Mouse (Mus musculus) limb, embryonic 10.5 days (tissue): ENCODE data around the gene Tnfaip8l1. TPM values are rescaled to one million over a fixed set of nuclear protein-coding genes. Genes with fewer than 3 reads are reported as not detected.
A peak's percentile ranks its signal among the peaks of the same experiment; 100 is the strongest.

Experiments
- DNase-seq: peaks from one replicate; pipeline ENCODE4 v3.0.0-alpha.2; 2017; ENCODE audit warnings: low spot score
- H3K27ac ChIP-seq: fragments of 300-500 bp; sonication (generic); 2 replicates; pipeline ENCODE4 v1.5.1; 2016; ENCODE audit warnings: mild to moderate bottlenecking
- H3K27me3 ChIP-seq: fragments of 300-500 bp; sonication (generic); 2 replicates; pipeline ENCODE4 v1.6.1; 2016; ENCODE audit warnings: low read depth, mild to moderate bottlenecking; ENCODE audit not compliant: poor library complexity, severe bottlenecking
- H3K36me3 ChIP-seq: fragments of 300-500 bp; sonication (generic); 2 replicates; pipeline ENCODE4 v1.6.1; 2016; ENCODE audit warnings: mild to moderate bottlenecking, moderate library complexity
- H3K4me1 ChIP-seq: fragments of 300-500 bp; sonication (generic); 2 replicates; pipeline ENCODE4 v1.6.1; 2016
- H3K4me3 ChIP-seq: fragments of 300-500 bp; sonication (generic); 2 replicates; pipeline ENCODE4 v1.5.1; 2016; ENCODE audit warnings: mild to moderate bottlenecking, moderate library complexity
- H3K9me3 ChIP-seq: fragments of 300-500 bp; sonication (generic); replicated peaks from 2 replicates; pipeline ENCODE4 v1.6.1; 2016; ENCODE audit warnings: mild to moderate bottlenecking
- WGBS: fragments of 180-500 bp; shearing (Covaris S2); methylation state at CpG from one replicate; pipeline ENCODE4 v1.1.7; 2016; 5-methylcytosine and 5-hydroxymethylcytosine counted together
- polyA plus RNA-seq: library from polyadenylated mRNA; unstranded; fragments of >200 nt; fragmentation: Nextera tagmentation; extraction: Ambion mirVana; gene quantifications from 2 replicates; pipeline ENCODE4 v1.2.1, GENCODE M21; 2016

The Tnfaip8l1 gene
- polyA plus RNA-seq, 1 experiment from 2014 or later, result 10.6 TPM

DNA sequence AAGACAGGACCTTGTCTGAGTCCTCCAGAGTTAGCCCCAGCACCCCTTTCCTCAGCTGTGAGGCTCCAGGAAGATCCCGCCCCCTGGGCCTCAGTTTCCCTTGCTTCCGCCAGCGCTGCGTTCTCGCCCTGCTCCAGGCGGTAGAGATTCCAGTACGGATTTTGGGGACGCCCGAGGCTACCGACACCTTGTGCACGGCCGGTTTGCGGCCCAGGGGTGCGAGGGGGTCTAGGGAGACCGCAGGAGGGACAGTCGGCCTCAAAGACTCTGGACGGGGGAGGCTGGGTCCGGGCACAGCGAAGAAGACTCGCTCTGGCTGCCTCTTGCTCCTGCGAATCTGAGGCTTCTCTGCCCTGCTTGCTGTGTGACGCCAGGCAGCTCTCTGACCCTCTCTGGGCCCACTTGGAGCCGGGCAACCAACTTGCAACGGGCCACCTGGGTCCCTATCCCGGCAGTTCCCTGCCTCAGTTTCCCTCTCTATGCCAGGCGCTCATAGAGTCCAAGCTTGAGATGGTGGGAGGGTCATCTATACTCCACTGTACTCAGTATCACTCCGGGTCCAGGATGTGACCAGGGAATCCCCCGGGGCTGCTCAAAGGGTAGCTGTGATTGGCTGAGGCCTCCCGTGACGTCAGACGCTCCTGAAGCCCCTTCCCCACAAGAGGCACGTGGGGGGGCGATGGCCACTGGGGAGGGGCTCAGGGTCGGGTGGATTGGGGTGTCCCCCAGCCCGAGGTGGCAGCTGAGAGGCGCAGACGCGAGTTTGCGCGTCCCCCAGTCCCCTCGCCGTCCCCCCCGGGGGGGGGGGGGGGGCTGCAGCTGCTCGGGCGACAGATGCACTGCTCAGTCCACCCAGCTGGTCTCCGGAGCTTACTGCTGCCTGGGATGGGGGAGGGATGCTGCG lies 20.3 kb upstream of the Tnfaip8l1 start:
- H3K9me3 ChIP-seq, result no peaks in the 10 kb centered on the region
- peak overlapping the region; percentile 38 for H3K27ac ChIP-seq
- peak; percentile 77 for DNase-seq
- H3K4me3 ChIP-seq, result peak overlapping the region; percentile 53
- under 1% methylated on average over 35 of the region's 47 CpGs for WGBS
- H3K36me3 ChIP-seq, result no peaks in the 10 kb centered on the region
- peaks cover 100% of the 10 kb centered on the region for H3K27me3 ChIP-seq
- H3K4me1 ChIP-seq, result peaks cover 47% of the 10 kb centered on the region

DNA sequence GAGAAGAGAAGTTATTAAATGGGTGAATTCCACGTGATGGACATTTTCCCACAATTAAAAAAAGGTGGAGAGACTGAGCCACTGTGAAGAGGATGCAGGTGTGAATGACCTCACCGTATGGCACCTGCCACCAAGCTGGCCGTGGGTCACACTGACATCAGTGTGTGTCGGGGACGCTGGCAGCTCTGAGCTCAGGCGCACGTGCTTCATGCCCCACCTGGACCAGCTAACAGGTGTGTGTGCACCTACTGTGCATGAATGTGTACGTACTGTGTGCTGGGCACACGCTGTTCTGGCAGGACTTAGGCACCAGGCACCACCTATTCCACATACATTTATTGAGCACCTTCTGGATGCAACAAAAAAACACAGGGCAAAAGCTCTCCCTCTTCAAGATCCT lies 17.7 kb upstream of the Tnfaip8l1 start:
- WGBS, result 72% methylated on average over 9 of the region's 9 CpGs
- H3K36me3 ChIP-seq, result no peaks in the 10 kb centered on the region
- H3K4me3 ChIP-seq, result no peak overlapping the region
- no peaks in the 10 kb centered on the region for H3K9me3 ChIP-seq
- H3K4me1 ChIP-seq, result peaks cover 42% of the 10 kb centered on the region
- H3K27ac ChIP-seq, result no peak overlapping the region
- peaks cover 100% of the 10 kb centered on the region for H3K27me3 ChIP-seq
- no peak for DNase-seq

DNA sequence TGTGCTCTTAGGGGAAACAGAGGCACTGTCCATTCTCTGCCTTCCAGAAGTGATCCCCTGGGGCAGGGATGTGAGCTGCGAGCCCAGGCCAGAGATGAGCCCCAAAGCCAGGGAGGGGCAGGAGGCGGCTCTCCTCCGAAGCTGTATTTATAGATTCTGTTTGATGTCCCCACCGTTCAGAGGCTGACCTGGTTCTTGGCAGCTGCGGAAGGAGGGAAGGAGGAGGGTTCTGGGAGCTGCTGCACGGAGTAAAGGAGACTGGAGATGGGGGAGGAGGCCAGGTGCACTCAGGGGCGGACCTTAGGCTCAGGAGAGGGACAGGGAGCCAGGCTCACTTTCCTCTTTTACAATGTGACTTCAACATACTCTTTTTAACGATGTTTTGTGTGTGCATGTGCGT lies 16.1 kb upstream of the Tnfaip8l1 start:
- Histone ChIP-seq H3K27ac (no peak overlapping the region), H3K4me1 (peaks cover 30% of the 10 kb centered on the region), H3K36me3 (no peaks in the 10 kb centered on the region), H3K9me3 (no peaks in the 10 kb centered on the region), H3K27me3 (peaks cover 100% of the 10 kb centered on the region), H3K4me3 (no peak overlapping the region)
- no peak for DNase-seq
- 13% methylated on average over 9 of the region's 9 CpGs for WGBS

DNA sequence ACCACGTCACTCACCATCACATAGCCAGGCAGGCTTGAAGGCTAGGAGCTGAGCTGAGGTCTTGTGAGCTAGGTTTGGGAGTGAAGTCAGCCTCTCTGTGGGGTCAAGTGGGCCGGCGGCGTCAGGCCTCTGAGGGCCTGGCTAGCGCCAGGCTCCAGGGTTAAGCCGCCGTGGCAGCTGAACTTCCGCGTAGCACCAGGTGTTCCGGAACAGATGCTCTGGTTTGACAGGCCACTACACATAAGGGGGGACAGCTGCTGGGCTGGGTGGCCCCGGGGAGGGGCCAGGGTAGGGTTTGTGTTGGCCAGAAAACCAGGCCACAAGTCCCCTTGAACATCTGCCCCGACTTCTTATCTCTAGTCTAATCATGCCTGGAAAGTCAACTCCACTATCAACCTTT lies 14.9 kb upstream of the Tnfaip8l1 start:
- Histone ChIP-seq H3K4me3 (no peak overlapping the region), H3K4me1 (peaks cover 17% of the 10 kb centered on the region), H3K9me3 (no peaks in the 10 kb centered on the region), H3K27ac (no peak overlapping the region), H3K27me3 (peaks cover 98% of the 10 kb centered on the region), H3K36me3 (no peaks in the 10 kb centered on the region)
- DNase-seq, result no peak
- 59% methylated on average over 12 of the region's 12 CpGs for WGBS

DNA sequence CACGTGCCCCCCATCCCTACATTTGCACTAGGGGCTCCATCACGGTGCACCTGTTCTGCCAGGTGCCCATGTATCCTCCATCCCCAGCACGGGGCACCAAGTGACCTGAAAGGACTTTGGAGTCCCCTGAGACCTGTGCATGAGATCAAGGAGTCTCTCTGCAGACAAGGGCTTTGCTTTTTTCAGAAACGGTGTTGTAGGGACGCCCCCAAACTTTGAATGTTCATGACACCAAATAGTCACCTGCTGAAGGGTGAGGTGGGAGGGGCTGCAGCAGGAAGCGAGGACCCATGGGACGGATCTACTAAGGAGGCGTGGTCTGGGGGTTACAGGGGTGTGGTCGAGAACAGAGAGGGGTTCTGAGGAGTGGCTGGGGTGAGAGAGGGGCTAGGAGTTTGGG lies 14.0 kb upstream of the Tnfaip8l1 start:
- WGBS, result 20% methylated on average over 9 of the region's 9 CpGs
- no peak for DNase-seq
- Histone ChIP-seq H3K36me3 (no peaks in the 10 kb centered on the region), H3K27ac (no peak overlapping the region), H3K4me1 (peaks cover 14% of the 10 kb centered on the region), H3K9me3 (no peaks in the 10 kb centered on the region), H3K27me3 (peaks cover 97% of the 10 kb centered on the region), H3K4me3 (peak overlapping the region; percentile 32; the same call in 1 of the 2 replicates)

DNA sequence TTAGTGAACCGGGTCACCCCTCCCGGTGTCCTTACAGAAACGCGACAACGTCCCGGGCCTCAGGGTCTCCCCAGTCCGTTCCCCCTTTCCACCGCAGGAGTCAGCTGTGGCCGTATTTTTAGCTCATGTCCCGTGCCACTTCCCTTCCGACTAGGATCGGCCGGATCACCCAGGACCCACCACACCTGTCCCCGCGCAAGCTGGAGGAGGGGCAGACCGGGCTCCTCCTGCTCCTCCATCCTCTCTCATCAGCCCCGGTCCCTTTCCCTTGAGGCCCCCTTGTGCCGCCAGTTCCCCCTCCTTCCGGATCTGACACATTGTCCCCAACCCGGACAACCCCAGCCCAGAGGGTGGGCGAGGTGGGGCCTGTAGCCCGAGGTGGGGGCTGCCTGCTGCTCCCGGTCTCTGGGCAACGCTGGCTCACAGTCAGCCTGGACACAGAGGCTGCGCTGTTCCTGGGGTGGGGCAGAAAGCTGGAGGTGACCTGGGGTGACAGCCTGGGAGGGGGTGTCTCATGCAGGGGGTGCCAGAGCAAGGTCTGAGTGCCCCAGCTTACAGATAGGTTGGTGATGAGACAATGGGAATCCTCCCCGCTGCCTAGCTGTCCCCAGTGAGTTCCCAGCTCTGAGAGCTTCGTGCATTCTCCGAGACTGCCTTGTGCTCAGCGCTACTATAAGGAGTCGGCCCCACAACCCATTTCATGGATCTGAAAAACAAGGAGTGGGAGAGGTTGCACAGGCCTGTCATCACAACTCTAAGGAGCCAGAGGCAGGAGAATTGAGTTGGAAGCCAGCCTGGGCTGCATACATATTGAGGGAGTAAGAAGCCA lies 13.3 kb upstream of the Tnfaip8l1 start:
- 0 out of 2 replicates have a peak overlapping the region, but pooled peaks have one; percentile 9 for H3K27ac ChIP-seq
- no peaks in the 10 kb centered on the region for H3K9me3 ChIP-seq
- 2% methylated on average over 30 of the region's 30 CpGs for WGBS
- H3K4me1 ChIP-seq, result peaks cover 21% of the 10 kb centered on the region
- peaks cover 97% of the 10 kb centered on the region for H3K27me3 ChIP-seq
- H3K4me3 ChIP-seq, result peak overlapping the region; percentile 32
- no peak for DNase-seq
- H3K36me3 ChIP-seq, result no peaks in the 10 kb centered on the region

DNA sequence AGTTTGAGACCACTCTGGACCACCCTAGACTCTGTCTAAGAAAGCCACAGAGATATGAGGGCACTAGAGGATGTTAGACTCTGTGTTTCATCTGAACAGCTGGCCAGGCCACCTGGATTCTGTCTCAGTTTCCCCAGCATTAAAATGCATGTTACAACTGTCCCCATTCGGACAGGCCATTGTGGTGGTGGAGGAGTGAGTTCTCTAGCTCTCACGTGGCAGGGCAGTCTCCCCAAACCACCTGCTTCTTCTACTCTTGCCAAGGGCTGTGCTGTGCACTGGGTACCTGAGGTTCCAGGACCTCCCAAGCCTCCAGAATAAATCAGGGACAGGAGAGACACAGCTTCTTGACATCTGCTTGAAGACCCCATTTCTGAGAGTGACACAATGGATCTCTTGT lies 12.4 kb upstream of the Tnfaip8l1 start:
- Histone ChIP-seq H3K9me3 (no peaks in the 10 kb centered on the region), H3K27ac (no peak overlapping the region), H3K36me3 (no peaks in the 10 kb centered on the region), H3K4me3 (no peak overlapping the region), H3K27me3 (peaks cover 95% of the 10 kb centered on the region), H3K4me1 (peaks cover 21% of the 10 kb centered on the region)
- WGBS, result 46% methylated on average over 2 of the region's 2 CpGs
- DNase-seq, result no peak

DNA sequence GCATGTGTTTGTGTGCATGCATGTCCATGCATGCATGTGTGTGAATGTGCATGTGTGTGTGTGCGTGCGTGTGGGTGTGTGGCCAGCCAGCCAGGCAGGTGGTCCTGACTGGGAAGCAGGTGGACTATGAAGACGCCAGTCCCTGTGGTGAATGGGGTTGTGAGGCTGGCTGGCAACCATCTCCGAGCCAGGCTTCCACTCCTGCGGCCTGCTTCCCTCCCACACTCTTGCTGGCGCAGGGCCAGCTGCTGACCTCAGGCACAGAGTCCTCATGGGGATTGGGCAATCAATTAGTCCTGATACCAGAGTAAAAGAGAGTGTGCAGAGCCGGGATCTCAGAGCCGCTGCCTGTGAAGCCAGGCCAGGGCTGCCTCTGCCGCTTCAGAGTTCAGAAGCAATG lies 8.6 kb upstream of the Tnfaip8l1 start:
- Histone ChIP-seq H3K36me3 (no peaks in the 10 kb centered on the region), H3K9me3 (no peaks in the 10 kb centered on the region), H3K27me3 (peaks cover 95% of the 10 kb centered on the region), H3K4me1 (peaks cover 15% of the 10 kb centered on the region), H3K27ac (no peak overlapping the region), H3K4me3 (no peak overlapping the region)
- 62% methylated on average over 9 of the region's 9 CpGs for WGBS
- peak; percentile 57 for DNase-seq

DNA sequence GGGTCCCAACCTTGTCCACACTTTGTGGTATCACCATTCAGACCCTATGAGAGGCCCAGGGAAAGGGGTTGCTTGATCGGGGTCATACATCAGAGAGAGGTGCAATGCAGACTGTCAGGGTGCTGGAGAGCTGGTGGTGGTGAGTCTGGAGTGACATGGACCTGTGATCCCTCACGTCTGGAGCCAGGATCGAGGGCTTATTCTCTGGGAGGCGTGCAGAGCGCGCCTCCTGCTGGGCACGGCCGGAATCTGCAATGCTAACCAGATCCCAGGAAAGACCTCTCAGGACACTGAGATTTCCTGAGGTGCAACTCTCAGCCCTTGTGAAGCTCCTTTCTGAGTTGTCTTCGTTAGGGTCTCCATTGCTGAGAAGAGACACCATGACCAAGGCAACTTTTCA lies 2.5 kb upstream of the Tnfaip8l1 start:
- DNase-seq, result peak; percentile 81
- no peaks in the 10 kb centered on the region for H3K36me3 ChIP-seq
- no peaks in the 10 kb centered on the region for H3K9me3 ChIP-seq
- H3K4me1 ChIP-seq, result peaks cover 18% of the 10 kb centered on the region
- no peak overlapping the region for H3K27ac ChIP-seq
- H3K4me3 ChIP-seq, result no peak overlapping the region
- 4% methylated on average over 9 of the region's 9 CpGs for WGBS
- peaks cover 65% of the 10 kb centered on the region for H3K27me3 ChIP-seq

DNA sequence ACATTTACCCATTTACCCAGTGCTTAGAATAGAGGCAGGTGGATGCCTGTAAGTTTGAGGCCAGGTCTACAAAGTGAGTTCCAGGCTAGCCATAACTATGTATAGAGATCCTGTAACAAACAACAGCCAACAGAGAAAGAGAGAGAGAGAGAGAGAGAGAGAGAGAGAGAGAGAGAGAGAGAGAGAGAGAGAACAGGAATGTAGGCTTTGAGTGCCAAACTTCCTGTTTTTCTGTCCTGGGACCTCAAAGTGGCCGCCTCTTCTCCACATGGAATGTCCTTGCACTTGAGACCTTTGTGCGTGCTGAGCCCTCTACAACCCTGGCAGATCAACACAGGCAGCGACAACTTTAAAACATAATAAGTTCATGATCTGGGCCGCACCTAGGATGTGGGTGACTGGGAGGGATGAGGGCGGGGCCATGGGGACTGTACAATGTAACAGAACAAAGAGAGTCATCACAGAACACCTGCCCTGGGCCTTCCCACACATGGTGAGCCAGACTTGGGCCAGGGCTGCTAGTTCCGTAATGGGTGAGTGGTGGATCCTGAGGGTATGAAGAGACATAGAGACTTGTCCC lies 1.3 kb downstream of the Tnfaip8l1 start:
- DNase-seq, result no peak
- WGBS, result 78% methylated on average over 6 of the region's 6 CpGs
- H3K4me3 ChIP-seq, result peak overlapping the region; percentile 57; the same call in 1 of the 2 replicates
- H3K9me3 ChIP-seq, result no peaks in the 10 kb centered on the region
- 0 out of 2 replicates have a peak overlapping the region, but pooled peaks have one; percentile 74 for H3K27ac ChIP-seq
- peaks cover 18% of the 10 kb centered on the region for H3K4me1 ChIP-seq
- no peaks in the 10 kb centered on the region for H3K36me3 ChIP-seq
- H3K27me3 ChIP-seq, result peaks cover 26% of the 10 kb centered on the region

DNA sequence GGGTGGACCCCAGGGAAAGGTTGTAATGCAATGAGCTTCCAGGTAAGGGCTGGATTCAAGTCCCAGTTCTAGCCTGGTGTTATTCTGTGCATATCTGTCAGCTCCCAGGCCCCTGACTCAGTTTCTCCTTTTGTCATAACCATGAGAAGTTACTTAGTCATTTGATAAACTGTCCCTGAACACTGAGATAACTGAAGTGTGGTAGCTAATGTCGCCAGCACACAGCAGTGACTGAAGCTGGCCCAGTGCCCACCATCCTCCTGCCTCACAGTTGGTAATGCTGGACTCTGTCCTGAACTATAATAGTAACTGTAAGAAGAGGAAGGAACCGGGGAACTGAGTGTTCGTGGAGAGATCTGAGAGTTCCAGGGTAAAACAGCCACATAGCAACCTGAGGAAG lies 2.2 kb downstream of the Tnfaip8l1 start:
- 85% methylated on average over 3 of the region's 3 CpGs for WGBS

DNA sequence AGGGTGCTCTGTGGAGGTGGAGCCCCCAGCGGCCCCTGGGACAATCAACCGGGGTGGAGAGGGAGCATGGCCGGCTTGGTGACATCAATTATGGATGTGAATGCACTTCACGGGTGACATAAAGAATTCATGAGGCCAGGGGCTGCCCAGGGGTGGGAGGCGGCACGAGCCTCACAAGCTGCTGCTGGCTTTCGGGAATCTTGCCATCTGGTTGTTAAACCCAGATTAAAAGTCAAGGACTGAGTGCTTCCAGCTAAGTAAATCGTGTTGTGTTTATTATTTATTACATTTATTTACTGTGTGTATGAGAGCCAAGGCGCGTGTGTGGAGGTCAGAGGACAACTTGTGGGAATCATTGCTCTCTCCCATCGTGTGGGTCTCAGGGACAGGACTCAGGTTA lies 3.4 kb downstream of the Tnfaip8l1 start:
- no peaks in the 10 kb centered on the region for H3K36me3 ChIP-seq
- H3K4me1 ChIP-seq, result peaks cover 29% of the 10 kb centered on the region
- H3K27me3 ChIP-seq, result peaks cover 12% of the 10 kb centered on the region
- no peak overlapping the region for H3K27ac ChIP-seq
- no peak overlapping the region for H3K4me3 ChIP-seq
- no peak for DNase-seq
- 74% methylated on average over 11 of the region's 11 CpGs for WGBS
- no peaks in the 10 kb centered on the region for H3K9me3 ChIP-seq

More for the DNA sequence above, 2.2 kb downstream of the Tnfaip8l1 start:
- Histone ChIP-seq H3K4me3 (no peak overlapping the region), H3K9me3 (no peaks in the 10 kb centered on the region), H3K27ac (no peak overlapping the region), H3K36me3 (no peaks in the 10 kb centered on the region), H3K4me1 (peaks cover 18% of the 10 kb centered on the region), H3K27me3 (peaks cover 17% of the 10 kb centered on the region)
- DNase-seq, result no peak
